8 mouse cellular contexts compared by ENCODE assay signal in the genomic region with DNA sequence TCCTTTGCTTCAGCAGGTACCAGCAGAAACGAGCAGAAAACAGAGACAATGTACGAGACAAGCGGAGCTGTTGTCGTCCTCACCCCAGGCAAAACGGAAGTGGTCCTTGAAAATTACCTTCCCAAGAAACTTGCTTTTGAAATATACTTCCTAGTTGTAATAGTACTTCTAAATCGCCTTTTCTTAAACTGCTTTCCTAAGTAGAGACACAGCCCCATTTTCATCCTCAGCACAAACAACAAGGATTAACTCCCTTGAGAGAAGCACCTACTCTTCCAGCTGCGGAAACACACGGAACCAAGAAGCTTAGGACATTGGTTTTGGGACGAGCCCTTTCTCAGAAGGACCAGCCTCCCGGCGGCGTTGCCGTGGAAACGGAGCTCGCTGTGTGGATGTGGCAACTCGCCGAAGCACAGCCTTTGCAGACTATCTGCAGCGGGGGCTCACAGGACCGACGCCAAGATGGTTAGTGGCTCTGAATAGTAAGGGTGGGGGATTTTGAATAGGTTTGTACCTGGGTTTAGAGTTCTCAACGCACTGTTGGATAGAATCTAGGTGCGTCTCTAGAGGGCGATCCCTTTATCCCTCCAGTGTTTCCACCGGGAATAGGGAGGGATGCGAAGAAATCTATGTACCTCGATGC. TPM values are rescaled to one million over a fixed set of nuclear protein-coding genes. Genes with fewer than 3 reads are reported as not detected.
A peak's percentile ranks its signal among the peaks of the same experiment; 100 is the strongest.
DNase-seq lines count a peak whose midpoint lies in the region; ATAC-seq lines count a peak whose summit lies in the region.

Gene Ttc26, plus strand, starts transcription at position 341 of the 643 bp plus-strand sequence.

- H3K27me3 ChIP-seq in hindbrain, embryonic 11.5 days (ENCODE audit: control insufficient read depth, insufficient read depth, low read length), result no peaks in the 10 kb centered on the region

- peak within 1 kb of the TSS; percentile 36 for H3K4me2 ChIP-seq in hindbrain, embryonic 11.5 days (replicated peaks; ENCODE audit: low read depth, low read length)

- peak within 1 kb of the TSS; percentile 65 for H3K4me3 ChIP-seq in hindbrain, embryonic 11.5 days (ENCODE audit: low read depth, low read length)

- peak; percentile 88 for DNase-seq in Muller cell, postnatal 12 days (ENCODE audit: inconsistent ontology term)
- DNase-seq in cerebellum, adult 9-11 months, result peak; percentile 79
- peak; percentile 67 to 86 for DNase-seq in frontal cortex, adult 2 months (ENCODE audit: extremely low spot score in 1 of 2, low spot score in 1 of 2)
- DNase-seq in hindbrain, embryonic 11.5 days (ENCODE audit: low spot score), result peak; percentile 96
- DNase-seq in layer of hippocampus, postnatal 10 days (ENCODE audit: low spot score in 2 of 2), result peak; percentile 90
- DNase-seq in lung, postnatal 10 days, result peak; percentile 92
- DNase-seq in ovary, postnatal 36 days (ENCODE audit: low spot score), result peak; percentile 80
- peak; percentile 82 for DNase-seq in thymus, postnatal 25 days

- under 1% methylated on average over 26 of the region's 26 CpGs for WGBS in hindbrain, embryonic 11.5 days

- 0 out of 2 replicates have a peak within 1 kb of the TSS, but pooled peaks have one; percentile 6 for H3K27ac ChIP-seq in hindbrain, embryonic 11.5 days (ENCODE audit: low read depth, low read length)

- H3K9me3 ChIP-seq in hindbrain, embryonic 11.5 days (ENCODE audit: control insufficient read depth, low read length), result no peaks in the 10 kb centered on the region

- peak; percentile 91 for ATAC-seq in hindbrain, embryonic 11.5 days (ENCODE audit: low FRiP score)

- H3K9ac ChIP-seq in hindbrain, embryonic 11.5 days (ENCODE audit: low read depth, low read length), result peak within 1 kb of the TSS; percentile 74

- peaks cover 2% of the 10 kb centered on the region; the same call in 1 of the 2 replicates for H3K4me1 ChIP-seq in hindbrain, embryonic 11.5 days (replicated peaks; ENCODE audit: control insufficient read depth, insufficient read depth, low read length)

- H3K36me3 ChIP-seq in hindbrain, embryonic 11.5 days (ENCODE audit: control insufficient read depth, insufficient read depth, low read length), result 0 out of 2 replicates have a peak, but pooled peaks cover 3% of the 10 kb centered on the region

RNA-seq across cellular contexts. Expression of gene Ttc26, which starts in this region (rescaled TPM):
- 6.2 and 6.4 TPM in 2 replicates for polyA plus RNA-seq in frontal cortex, adult 2 months (2012; rRNA removed)
- 14.3 and 14.8 TPM in 2 replicates for polyA plus RNA-seq in hindbrain, embryonic 11.5 days (2014; fragmentation: Nextera tagmentation; extraction: Ambion mirVana)
- total RNA-seq in layer of hippocampus, postnatal 10 days (2021), result 10 to 100 TPM in 1 of 2 experiments, 1 to 10 TPM in 1; 9.8 to 10.1 TPM

Comparison
In these comparisons a context has a peak if more than half of its experiments do, and no peak if none do; other contexts are left out.
1. Peak in every context shown above with its lines: DNase-seq, ATAC-seq, H3K4me3 ChIP-seq and H3K27ac ChIP-seq.